Mouse (Mus musculus) ovary, postnatal 36 days (tissue): ENCODE measurements around the gene Trim44.

Experiments
- DNase-seq: peaks from one replicate; pipeline ENCODE4 v3.0.0; 2022; ENCODE audit warnings: low spot score, mixed read lengths

Trim44 gene

DNA sequence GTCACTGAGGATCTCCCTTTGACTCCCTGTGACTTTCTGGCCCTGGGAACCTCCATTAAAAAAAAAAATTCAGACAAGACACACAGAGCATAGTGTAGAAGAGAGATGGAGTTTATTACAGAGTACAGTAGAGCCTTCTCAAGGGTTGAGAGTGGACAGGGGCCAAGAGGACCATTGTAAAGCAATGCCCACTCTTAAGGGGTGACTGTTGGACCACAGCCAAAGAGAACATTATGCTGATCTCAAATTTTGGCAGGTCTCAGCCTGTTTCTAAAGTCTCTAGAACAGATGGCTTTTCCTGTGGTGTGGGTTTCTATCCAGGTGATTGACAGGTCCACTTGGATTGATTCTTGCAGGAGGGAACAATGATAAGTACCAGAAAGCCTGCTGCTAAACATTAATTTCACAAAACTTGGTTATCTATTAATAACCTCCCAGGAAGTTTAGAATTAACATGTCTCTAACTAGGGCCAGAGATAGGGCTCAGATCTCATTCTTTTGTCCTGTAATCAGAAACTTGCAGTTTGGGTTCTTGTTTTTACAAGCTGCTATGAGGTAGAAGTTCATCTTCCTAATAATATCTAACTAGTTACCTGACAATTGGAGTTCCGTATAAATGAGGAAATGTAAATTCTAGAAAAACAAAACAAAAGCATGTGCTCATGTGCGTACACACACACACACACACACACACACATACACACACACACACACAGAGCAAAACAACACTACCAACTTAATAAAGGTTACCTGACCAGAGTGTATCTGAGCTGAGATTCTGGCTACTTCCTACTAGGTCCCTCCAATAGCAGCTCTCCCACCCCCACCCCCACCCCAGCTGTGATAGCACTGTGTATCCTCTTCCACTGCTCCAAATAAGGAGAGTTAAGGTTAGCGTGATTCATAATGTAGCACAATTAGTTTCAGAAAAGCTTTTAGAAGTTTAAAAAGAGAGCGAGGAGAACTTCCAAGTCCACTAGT, 1.0 kb downstream of the Trim44 start:
- no peak for DNase-seq

DNA sequence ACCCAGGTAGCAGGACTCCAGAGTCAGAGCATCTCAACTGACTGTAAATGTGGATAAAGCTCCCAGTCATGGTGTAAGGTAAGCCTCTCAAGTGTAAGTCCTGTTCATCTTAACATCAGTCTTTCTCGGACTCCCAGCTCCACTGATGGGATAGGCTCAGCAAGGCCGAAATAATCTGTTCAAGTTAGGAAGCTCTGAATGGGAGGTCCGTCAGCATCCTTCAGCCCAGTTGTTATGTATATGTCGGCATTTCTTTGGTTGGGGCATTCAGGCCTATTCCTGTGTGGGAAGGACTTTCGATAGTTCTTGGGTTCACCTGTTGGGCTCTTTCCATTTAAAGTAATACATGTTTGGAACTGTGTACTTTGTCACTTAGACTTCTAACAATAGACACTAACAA, 3.6 kb downstream of the Trim44 start:
- no peak for DNase-seq

DNA sequence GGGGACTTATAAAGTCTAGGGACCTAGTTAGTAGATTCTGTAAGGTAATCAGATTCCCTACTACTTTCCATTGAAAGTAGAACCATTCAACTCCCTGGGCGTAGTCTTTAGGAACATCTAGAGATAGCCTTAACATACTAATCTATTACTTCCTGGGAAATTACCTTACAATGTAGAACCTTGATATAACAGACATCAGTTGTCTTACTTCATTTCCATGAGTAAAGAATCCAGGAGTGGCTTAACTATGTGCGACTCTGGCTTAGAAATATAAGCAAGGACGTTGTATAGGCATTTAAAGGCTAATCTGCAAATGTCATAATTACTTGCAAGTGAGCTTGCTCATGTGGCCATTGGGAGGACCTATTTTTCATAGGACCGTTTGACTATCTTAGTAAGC, 4.3 kb downstream of the Trim44 start:
- DNase-seq = no peak

DNA sequence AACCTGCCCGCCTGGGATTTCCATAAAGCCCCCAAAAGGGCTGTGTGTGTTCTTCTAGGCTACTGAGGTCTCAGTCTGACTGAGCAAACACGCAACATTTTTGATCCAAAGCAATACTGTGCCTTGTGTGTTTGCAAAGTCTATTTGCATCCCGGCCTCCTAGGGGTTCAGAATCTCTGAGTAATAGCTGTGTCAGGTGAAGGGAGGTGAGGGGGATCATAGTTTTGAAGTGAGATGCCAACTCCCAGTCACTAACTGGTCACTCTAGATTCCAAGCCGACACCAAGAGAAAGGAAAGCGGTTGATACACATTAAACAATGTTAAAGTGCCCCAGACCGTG, 6.3 kb downstream of the Trim44 start:
- no peak for DNase-seq

DNA sequence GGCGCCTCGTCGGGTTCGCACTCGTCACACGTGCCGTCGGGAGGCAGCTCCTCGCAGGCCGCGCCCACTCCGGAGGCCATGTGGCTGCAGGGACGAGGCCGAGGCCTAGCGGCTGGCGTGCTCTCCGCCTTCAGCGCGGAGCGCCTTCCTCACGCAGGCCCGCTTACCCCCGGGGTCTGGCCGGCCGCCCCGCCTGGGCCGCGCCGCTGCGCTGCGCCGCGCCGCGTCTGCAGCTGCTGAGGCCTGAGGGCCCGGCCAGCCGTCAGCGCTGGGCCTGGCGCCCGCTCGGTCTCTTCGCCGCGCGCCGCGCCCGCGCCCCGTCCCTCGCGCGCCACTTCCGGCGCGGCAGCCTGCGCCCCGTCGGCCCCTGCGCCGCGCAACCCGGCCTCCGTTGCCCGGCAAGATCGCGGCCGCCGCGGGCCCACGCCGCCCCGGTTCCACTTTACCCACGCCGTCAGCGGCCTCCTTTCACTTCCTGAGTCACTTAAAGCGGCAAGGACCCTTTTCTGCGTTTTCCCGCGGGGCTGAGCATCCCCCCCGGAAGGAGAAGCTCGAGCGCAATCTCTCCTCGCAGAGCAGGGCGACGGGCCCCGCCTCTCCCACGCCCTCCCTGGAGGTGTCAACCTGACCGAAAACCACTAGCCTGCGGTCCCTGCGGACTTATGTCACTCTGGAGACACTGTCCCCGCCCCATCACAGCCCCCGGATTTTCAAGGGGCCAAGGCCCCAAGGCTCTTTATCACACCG, 6.8 kb downstream of the Trim44 start:
- DNase-seq = peak; percentile 88

DNA sequence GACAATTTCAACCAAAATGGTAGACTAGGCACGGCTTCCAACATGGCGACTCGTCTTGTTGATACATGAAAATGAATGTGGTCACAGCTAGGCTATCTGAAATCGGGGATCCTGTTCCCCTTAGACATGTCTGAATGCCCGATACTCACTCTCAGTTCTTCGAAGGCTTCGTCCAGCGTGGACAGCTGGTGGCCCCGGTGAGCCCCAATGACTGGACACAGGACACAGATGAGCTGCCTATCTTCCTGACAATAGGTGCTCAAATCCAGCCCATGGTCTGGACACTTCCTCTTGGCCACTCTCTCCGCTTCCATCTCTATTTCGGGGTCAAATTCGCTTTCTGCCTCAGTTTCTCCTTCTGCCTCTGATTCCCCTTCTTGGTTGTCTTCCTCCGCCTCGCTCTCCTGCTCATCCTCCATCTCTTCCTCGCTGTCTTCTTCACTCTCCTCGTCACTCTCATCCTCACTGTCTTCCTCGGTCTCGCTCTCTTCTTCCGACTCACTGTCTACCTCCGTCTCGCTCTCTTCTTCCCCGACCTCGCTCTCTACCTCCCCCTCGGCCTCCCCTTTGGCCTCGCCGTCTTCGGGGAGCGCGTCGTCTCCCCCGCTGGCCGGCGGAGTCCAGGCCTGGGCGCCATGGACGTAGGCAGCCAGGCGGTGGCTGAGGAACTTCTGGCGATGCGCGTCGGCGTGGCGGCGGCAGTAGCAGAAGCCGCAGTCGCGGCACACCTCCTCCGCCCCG, 7.6 kb downstream of the Trim44 start:
- no peak for DNase-seq

DNA sequence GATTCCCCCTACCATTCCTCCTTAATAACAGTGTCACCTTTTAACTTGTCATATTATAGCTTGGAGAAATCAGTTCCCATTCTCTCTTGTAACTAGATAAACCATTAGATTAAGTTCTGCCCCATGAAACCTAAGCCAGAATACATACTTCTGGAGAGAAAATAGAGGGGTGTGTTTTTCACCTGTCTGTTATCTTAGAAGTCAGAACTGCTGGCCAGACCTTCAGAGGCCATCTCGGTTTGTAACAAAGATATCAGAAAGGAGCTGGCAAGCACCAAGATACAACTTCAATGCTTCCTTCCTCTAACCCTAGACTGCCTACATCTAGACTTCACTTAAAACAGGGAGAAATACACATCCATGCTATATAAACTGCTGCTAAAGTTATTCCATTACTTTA, 11.1 kb downstream of the Trim44 start:
- no peak for DNase-seq

DNA sequence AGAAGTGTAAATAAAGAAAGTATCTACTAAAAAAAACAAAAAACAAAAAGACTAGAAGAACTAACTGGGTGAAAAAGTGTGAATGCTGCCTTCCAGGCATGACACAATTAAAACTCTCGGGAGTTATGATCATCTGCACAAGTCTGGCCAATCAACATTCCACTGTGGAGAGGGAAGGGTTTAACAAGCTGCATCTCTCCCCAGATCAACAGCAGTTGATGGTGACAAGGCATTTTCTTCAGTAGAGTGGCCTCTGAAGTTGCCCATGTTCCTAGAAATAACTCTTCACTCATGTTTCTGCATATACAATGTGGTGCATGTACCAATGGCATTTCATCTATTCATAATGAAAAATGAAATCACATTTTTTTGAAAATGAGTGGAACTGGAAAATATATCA, 14.2 kb downstream of the Trim44 start:
- no peak for DNase-seq

DNA sequence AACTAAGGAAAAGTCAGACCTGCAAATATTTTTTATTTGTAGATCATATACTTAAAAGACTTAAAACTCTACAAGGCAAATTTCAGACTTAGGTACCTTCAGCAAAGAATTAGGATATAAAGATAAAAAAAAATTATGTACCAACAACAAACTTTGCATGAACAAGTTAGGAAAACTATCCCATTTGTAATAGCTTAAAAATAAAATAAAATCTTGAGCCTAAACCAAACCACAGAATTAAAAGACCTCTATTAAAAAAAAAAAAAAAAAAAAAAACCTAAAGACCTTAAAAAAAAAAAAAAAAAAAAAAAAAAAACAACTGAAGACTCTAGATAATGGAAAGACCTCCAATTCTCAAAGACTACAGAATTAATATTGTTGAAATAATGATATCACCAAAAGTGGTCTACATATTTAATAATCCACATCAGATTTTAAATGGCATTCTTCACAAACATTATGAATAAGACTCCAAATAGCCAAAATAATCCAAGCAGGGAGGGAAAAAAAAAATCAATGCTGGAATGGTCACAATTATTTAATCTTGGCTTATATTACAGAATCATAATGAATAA, 22.2 kb downstream of the Trim44 start:
- no peak for DNase-seq

DNA sequence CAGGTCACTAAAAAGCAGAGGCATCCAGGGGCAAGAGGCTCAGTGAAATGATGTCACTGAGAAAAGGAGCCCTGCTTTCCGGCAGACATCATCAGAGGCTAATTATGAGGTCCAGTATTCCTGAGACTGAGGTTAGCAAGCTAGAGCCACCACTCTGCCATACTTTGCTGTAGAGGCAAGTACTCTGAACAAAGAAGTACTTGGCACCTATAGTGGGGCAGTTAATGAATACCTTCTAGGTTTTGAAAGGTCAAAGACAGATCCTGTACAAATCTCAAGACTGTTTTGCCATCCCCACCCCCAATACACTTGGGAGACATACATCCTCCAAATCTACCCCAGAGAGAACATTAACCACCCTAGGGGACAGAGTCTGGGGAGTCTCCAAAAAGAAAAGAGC, 23.1 kb downstream of the Trim44 start:
- DNase-seq = no peak

DNA sequence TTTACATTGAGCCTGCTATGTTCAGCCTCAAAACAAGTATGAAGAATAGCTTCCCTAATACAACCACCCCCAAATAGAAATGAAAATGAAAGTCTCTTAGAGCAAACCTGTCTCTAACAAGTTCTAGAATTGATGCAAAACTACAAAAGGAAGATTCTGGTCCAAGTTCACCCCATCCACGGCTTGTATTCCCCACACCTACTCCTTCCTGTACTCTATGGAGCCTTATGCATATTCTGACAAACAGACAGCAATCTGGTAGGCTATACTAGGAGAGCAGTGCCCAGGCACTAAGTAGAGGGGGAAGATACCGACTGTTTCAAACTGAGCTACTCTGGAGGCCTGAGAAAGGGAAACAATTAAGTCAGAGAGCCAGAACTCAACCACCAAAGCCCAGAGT, 23.6 kb downstream of the Trim44 start:
- DNase-seq = no peak

DNA sequence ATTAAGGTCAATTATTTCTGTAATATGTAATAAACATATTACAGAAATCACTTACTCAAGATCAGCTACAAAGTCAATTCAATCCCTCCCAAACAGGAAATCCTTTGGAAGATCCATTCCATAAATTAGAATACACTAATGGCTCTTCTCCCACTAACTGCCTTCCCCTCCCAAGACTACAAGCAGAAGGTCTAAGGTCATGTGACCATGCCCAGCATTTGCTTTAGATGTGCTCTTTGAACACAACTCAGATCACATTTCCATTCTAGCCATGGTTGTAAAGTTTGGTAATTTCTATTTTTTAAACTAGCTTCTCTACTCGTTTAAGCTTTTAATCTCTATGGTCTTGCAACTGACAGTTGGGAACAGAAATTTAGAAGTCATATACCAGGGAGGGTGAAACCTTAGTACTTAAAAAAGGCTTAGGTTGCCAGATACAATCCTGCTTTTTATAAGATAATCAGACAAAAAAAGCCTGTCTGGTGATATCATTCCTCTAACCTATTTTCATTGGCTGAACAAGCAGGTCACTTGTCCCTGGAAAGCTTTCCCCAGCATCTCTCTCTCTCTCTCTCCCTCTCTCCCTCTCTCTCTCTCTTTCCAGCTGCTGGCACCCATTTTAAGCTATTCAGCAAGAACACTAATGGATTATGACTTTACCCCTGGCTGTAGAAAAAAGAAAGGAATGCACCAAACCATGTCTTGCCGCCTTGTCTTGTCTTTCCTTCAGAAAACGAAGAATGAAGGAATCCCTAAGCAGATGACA, 24.4 kb downstream of the Trim44 start:
- DNase-seq = no peak

DNA sequence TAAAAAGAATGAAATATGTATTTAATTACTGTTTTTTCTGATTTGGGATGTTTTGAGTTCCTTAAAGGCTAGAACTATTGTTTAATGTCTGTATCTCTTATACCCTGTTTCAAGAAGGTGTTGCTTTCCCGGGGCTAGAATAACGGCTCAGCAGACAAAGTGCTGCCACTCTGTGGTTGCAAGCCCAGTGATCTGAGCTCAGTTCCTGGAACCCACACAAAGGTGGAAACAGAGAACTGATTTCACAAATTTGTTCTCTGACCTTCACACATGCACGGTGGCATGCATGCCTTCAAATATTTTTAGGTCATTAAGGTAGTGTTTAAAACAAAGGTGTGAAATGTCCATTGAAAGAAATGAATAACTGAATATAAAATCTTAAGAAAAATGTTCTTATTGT, 25.1 kb downstream of the Trim44 start:
- DNase-seq = no peak

DNA sequence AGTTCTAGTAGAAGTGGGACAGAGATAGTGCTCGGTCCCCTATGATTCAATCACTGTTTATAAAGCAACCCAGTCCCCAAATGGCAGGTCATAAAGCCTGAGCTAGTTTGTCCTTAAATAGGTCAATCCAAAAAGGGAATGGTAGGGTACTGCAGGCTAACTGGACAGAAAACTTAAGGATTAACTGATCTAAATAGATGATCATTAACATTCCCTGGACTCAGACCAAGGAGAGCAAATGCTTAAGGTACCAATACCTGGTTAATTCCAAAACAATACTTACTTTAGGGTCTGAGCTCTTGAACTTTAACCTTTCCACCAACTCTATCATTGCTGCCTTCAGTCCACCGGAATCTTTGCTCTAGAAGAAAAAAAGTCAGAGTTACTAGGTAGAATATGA, 27.0 kb downstream of the Trim44 start:
- DNase-seq = no peak

DNA sequence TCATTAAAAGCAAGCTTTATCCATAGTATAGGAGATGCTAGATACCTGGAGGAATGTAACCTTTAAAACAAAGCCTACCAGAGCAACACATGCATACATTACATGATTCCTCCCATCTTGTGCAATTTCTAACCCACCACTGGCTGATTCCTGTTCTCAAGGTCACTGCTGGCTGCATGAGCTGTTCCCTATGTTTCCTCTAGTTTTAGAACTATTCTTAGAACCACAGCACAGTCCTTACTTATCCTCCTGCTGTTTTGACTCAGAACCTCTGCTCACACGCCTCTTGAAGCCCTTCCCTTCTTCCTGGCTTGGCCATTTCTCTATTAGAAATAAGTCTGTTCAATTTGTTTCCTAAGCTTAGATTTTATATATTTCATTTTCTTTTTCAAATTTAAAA, 28.7 kb downstream of the Trim44 start:
- DNase-seq = peak; percentile 9

DNA sequence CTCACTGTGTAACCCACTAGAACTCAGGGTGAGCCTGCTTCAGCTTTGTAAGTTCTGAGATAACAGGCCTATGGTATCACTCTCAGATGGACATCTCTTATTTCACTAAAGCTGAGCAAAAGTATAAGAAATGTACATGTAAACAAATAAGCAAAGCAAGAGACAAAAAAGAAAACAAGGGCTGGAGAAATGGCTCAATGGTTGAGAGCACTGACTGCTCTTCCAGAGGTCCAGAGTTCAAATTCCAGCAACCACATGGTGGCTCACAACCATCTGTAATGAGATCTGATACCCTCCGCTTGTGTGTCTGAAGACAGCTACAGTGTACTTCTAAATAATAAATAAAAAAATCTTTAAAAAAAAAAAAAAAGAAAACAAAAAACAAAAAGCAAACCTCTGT, 29.2 kb downstream of the Trim44 start:
- no peak for DNase-seq

DNA sequence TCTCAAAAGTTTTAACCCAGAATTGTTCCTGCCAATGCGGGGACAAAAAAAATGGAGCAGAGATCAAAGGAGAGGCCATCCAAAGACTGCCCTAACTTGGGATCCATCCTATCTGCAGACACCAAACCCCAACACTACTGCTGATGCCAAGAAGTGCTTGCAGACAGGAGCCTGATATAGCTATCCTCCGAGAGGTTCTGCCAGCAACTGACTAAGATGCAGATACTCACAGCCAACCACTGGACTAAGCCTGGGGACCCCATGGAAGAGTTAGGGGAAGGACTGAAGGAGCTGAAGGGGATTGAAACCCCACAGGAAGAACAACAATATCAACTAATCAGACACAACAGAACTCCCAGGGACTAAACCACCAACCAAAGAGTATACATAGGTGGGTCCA, 30.3 kb downstream of the Trim44 start:
- no peak for DNase-seq

DNA sequence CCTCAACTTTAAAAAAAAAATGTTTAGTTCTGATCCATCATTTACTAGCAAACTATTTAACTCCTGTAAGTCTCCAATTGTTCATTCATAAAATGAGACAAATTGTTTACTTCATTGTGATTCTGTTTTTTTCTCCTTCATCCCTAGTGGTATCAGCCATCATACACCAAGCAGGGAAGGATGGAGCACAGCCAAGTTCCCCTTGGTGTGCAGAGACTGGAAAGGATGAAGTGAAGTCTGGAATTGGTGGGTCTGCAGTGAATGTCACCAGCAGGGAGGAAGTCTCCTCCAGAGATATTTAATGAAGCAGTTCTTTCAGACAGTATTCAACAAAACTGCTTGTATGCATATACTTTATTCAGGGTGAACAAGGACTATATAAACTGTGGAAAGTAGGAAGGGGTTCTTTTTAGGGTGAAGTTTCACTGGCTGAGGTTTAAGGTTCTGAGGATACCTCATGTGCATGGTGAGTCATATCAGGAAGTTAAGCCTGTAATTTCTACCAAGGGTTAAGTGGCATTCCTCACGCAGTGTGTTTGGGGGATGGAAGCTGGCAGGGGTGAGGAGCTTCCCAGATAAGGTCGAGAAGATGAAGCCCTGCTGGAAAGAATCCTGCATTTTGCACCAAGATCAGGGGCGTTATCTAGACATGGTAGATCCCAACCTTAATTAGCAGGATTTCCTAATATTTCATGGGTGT, 34.1 kb downstream of the Trim44 start:
- no peak for DNase-seq

DNA sequence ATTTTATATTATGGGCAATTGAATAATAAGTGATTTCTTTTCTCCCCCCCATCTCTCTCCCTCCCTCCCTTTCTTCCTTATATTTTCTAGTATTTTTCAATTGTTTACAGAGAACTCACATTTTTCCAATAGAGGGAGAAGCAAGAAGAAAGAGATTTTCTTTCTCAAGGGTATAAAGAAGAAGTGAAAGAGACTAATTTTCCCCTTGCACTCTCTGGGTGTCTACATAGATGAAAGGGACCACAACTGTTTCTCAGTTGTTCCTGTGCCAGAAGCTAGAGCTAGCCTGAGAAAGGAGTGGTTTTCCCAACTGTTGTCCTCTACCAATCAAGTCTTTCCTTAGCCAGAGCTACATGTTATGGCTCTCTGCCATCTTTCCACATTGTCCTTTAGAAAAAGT, 34.9 kb downstream of the Trim44 start:
- DNase-seq = no peak

DNA sequence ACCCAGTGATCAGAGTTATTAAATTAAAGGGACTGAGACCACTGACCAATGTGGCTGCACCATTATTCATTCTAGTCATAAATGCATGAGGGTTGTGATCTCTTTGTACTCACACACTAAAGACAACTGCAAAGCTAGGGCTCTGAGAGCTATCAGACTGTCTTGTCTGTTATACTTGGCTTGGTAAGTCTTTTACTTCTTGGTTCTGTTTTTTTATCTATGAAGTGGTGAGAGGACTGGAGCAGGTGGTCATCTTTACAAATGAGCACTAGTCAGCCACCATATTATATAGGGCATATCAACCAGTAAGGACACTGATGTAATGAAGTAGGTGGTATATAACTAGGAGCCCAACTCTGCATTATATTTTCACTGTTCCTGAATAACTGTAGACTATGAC, 36.3 kb downstream of the Trim44 start:
- no peak for DNase-seq

DNA sequence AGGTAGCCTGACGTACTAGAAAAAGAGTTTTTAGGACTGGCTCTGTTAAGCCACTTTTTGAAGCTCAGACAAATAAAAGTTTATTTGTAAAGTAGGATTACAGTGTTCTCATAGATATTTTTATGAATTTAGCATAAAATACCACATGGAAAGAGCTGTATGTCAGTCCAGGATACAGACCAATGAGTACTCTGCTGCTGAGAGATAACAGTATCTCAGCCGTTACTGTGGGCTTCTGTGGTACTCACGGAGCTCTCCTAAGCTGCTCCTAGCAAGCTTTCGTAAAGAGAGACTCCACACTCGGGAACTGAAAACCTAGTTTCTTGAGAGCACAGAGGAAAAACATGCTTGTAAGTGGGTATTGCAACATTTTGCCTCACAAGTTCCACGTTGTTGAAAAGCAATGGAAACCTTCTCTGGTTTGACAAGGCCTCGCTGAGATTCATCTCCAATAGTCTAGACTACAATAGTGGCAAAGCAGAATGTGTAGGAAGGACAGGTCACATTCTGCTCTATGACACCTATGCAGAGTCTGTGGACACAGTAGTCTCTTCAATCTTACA, 41.6 kb downstream of the Trim44 start:
- DNase-seq = no peak
